Mouse (Mus musculus) hindbrain, embryonic 15.5 days (tissue): Measurements from ENCODE around the gene Tenm4. TPM values are rescaled to one million over a fixed set of nuclear protein-coding genes. Genes with fewer than 3 reads are reported as not detected.

Source experiments
- ATAC-seq: fragments of 200-750 bp; cut with Nextera tagmentation; 2 replicates; pipeline ENCODE4 v1.8.0; 2017; ENCODE audit warnings: low read depth, moderate number of reproducible peaks, moderate TSS enrichment; ENCODE audit not compliant: low FRiP score
- H3K27ac ChIP-seq: fragments of 300-500 bp; sonication (generic); replicated peaks from 2 replicates; pipeline ENCODE4 v1.5.1; 2015; ENCODE audit warnings: mild to moderate bottlenecking, inconsistent platforms
- H3K27me3 ChIP-seq: fragments of 300-500 bp; sonication (generic); 2 replicates; pipeline ENCODE4 v1.6.1; 2015; ENCODE audit warnings: control low read depth, inconsistent platforms
- H3K36me3 ChIP-seq: fragments of 300-500 bp; sonication (generic); 2 replicates; pipeline ENCODE4 v1.6.1; 2015; ENCODE audit warnings: control low read depth, inconsistent platforms
- H3K4me1 ChIP-seq: fragments of 300-500 bp; sonication (generic); replicated peaks from 2 replicates; pipeline ENCODE4 v1.6.1; 2015; ENCODE audit warnings: control low read depth, inconsistent platforms
- H3K4me2 ChIP-seq: fragments of 300-500 bp; sonication (generic); 2 replicates; pipeline ENCODE4 v1.6.1; 2015; ENCODE audit warnings: moderate library complexity, mild to moderate bottlenecking, inconsistent platforms
- H3K4me3 ChIP-seq: fragments of 300-500 bp; sonication (generic); 2 replicates; pipeline ENCODE4 v1.5.1; 2015; ENCODE audit warnings: mild to moderate bottlenecking, inconsistent platforms
- H3K9ac ChIP-seq: fragments of 300-500 bp; sonication (generic); 2 replicates; pipeline ENCODE4 v1.6.1; 2015; ENCODE audit warnings: inconsistent platforms
- H3K9me3 ChIP-seq: fragments of 300-500 bp; sonication (generic); 2 replicates; pipeline ENCODE4 v1.6.1; 2016; ENCODE audit warnings: control low read depth, inconsistent platforms
- WGBS: fragments of 180-500 bp; shearing (Covaris S2); methylation state at CpG from one replicate; pipeline ENCODE4 v1.1.7; 2015; 5-methylcytosine and 5-hydroxymethylcytosine counted together
- polyA plus RNA-seq: library from polyadenylated mRNA; unstranded; fragments of >200 nt; fragmentation: Nextera tagmentation; extraction: Ambion mirVana; gene quantifications from 2 replicates; pipeline ENCODE4 v1.2.1, GENCODE M21; 2015

Tenm4 gene
- polyA plus RNA-seq, 1 experiment from 2014 or later = 39.0 TPM

DNA sequence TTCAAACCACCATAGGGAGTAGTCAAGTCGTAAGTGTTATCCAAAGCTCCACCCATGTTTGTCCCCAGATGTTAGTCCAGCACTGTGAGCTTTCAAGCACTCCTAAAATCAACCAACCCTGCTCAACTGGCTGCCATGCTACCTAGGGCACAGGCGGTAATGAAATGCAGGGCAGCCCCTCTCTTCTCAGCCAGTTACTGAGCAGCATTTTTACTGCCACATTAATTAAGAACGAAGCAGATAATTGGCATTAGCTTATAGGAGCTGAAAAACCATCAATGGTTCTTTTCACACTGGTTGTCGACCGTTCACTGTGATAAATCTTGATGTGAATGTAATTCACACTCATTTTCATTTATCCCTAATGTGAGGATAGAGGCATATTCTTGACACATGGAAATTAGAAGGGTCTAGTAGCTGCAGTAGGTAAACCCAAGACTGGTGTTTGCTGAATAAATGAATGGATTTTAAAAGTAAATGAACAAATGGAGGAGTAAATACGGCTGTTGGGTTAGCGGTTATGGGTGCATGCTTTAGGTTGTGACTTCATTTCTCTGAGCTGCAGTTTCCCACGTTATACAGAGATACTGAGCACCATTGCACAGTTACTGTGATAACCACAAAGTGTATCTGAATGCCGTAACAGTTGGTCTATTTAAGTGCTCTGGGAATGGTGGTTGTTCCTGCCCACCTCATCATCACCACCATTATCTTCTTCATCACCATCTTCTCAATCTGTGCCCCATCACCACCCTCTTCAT is 424.7 kb downstream of the Tenm4 start:
- no peaks in the 10 kb centered on the region for H3K36me3 ChIP-seq
- no peak overlapping the region for H3K4me2 ChIP-seq
- no peaks in the 10 kb centered on the region for H3K4me1 ChIP-seq
- H3K9me3 ChIP-seq = no peaks in the 10 kb centered on the region
- H3K27ac ChIP-seq = no peak overlapping the region
- no peaks in the 10 kb centered on the region for H3K27me3 ChIP-seq
- no peak overlapping the region for H3K4me3 ChIP-seq
- ATAC-seq = 0 out of 2 replicates have a peak, but pooled peaks have one; percentile 38
- no peak overlapping the region for H3K9ac ChIP-seq
- 66% methylated on average over 9 of the region's 9 CpGs for WGBS

- no peaks in the 10 kb centered on the region for H3K9me3 ChIP-seq
- no peak for ATAC-seq
- H3K4me2 ChIP-seq = no peak overlapping the region
- no peak overlapping the region for H3K4me3 ChIP-seq
- 47% methylated on average over 9 of the region's 9 CpGs for WGBS
- no peak overlapping the region for H3K27ac ChIP-seq
- no peaks in the 10 kb centered on the region for H3K36me3 ChIP-seq
- H3K9ac ChIP-seq = no peak overlapping the region
- no peaks in the 10 kb centered on the region for H3K4me1 ChIP-seq
- H3K27me3 ChIP-seq = no peaks in the 10 kb centered on the region
Observed at GRCm38 (mm10) chr7:96596402-96597195, 425.6 kb downstream of the Tenm4 start.

DNA sequence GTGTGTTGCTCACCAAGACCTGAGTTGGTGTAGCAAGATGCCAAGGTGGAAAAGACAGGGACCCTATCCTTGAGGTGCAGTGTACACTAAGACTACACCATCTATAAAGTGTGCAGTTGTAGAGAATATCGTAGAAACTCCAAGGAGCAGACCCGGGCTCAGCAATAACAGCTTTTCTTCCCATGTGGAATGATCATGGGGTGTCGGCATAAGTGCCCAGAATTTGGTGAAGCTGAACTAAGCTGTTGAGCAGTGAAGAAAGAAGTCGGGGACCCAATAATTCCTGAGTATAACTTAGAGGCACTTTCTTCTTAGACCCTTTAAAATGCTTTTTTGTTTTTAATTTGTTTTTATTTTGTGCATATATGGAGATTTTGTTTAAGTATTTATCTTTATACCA is 426.8 kb downstream of the Tenm4 start:
- no peaks in the 10 kb centered on the region for H3K4me1 ChIP-seq
- 95% methylated on average over 4 of the region's 4 CpGs for WGBS
- H3K9ac ChIP-seq = no peak overlapping the region

DNA sequence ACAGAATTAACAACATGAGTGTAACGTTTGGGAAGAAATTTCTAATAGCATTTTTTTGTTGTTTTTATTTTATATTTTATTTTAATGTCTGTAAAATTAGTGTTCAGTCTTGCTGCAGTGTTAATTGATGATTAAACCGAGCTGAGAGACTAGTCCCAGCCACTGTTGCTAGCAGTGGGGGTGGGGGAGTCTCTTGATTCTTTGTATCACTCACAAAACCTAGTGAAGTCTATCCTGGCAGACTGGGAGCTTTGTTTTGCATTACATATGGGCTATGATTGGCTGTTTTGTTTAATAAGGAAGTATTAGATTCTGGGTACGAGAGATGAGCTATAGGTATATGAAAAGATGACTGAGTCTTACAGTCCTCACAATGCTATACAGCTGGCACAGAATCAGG is 428.0 kb downstream of the Tenm4 start:
- WGBS = 73% methylated on average over 3 of the region's 3 CpGs

More for the DNA sequence above, 426.8 kb downstream of the Tenm4 start:
- Histone ChIP-seq H3K27ac (no peak overlapping the region), H3K27me3 (no peaks in the 10 kb centered on the region), H3K36me3 (no peaks in the 10 kb centered on the region), H3K4me3 (no peak overlapping the region), H3K4me2 (no peak overlapping the region), H3K9me3 (no peaks in the 10 kb centered on the region)
- no peak for ATAC-seq

GRCm38 (mm10) chr7:96600381-96600941 is 429.4 kb downstream of the Tenm4 start:
- no peak for ATAC-seq
- Histone ChIP-seq H3K36me3 (no peaks in the 10 kb centered on the region), H3K9ac (no peak overlapping the region), H3K27ac (no peak overlapping the region), H3K9me3 (no peaks in the 10 kb centered on the region), H3K4me1 (peaks cover 8% of the 10 kb centered on the region), H3K27me3 (no peaks in the 10 kb centered on the region), H3K4me3 (no peak overlapping the region), H3K4me2 (no peak overlapping the region)
- WGBS = 62% methylated on average over 5 of the region's 5 CpGs

More for the DNA sequence above, 428.0 kb downstream of the Tenm4 start:
- H3K4me1 ChIP-seq = peaks cover 4% of the 10 kb centered on the region
- H3K27ac ChIP-seq = no peak overlapping the region
- no peaks in the 10 kb centered on the region for H3K9me3 ChIP-seq
- ATAC-seq = no peak
- H3K9ac ChIP-seq = no peak overlapping the region
- no peak overlapping the region for H3K4me3 ChIP-seq
- H3K4me2 ChIP-seq = no peak overlapping the region
- H3K27me3 ChIP-seq = no peaks in the 10 kb centered on the region
- H3K36me3 ChIP-seq = no peaks in the 10 kb centered on the region

- Histone ChIP-seq H3K9ac (no peak overlapping the region), H3K4me2 (no peak overlapping the region), H3K9me3 (no peaks in the 10 kb centered on the region), H3K4me1 (peaks cover 8% of the 10 kb centered on the region), H3K4me3 (no peak overlapping the region), H3K27ac (no peak overlapping the region), H3K36me3 (no peaks in the 10 kb centered on the region), H3K27me3 (no peaks in the 10 kb centered on the region)
- WGBS = 61% methylated on average over 3 of the region's 3 CpGs
- ATAC-seq = no peak
Observed at GRCm38 (mm10) chr7:96604091-96604745, 433.2 kb downstream of the Tenm4 start.

GRCm38 (mm10) chr7:96605316-96605715 is 434.3 kb downstream of the Tenm4 start:
- Histone ChIP-seq H3K4me3 (no peak overlapping the region), H3K27ac (no peak overlapping the region), H3K4me1 (peaks cover 16% of the 10 kb centered on the region), H3K9ac (no peak overlapping the region), H3K4me2 (no peak overlapping the region), H3K9me3 (no peaks in the 10 kb centered on the region), H3K36me3 (no peaks in the 10 kb centered on the region), H3K27me3 (no peaks in the 10 kb centered on the region)
- no peak for ATAC-seq
- WGBS = 86% methylated on average over 2 of the region's 2 CpGs

DNA sequence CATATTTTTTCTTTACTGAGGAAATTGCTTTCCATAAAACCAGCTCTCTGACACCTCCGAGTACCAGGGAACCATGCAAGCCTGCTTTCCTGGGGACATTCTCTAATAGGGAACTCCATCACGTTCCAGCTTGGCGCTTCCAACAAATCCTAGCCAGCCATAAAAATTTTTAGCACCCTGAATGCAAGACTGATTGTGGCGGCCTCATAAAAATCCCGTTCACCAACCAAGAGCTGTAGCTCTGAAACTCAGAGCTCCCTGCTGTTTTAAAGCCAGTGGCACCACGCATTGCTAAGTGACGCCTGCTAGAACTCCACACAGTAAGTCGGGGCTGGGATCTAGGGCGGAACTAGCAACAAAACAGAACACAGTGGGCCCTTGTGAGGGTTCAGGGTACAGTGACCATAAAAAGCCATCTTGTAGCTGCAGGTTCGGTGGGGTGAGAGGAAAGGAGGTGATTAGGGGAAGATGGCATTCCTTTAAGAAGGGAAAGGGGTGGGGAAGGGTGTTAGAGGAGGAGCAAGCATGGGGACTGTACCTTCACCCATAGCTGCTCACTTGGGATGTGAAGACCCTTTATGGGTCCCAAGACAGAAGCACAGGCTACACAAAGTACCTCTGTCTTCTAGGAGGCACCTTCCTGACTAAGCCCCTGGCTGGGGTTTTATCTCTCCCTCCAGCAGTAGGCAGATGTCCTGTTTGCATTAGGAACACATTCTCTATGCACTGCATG is 439.0 kb downstream of the Tenm4 start:
- H3K4me2 ChIP-seq = 0 out of 2 replicates have a peak overlapping the region, but pooled peaks have one; percentile 4
- H3K36me3 ChIP-seq = no peaks in the 10 kb centered on the region
- 48% methylated on average over 10 of the region's 10 CpGs for whole genome bisulfite sequencing
- no peak overlapping the region for H3K27ac ChIP-seq
- no peak for ATAC-seq
- no peaks in the 10 kb centered on the region for H3K27me3 ChIP-seq
- H3K9ac ChIP-seq = no peak overlapping the region
- peaks cover 8% of the 10 kb centered on the region for H3K4me1 ChIP-seq
- H3K4me3 ChIP-seq = no peak overlapping the region
- H3K9me3 ChIP-seq = no peaks in the 10 kb centered on the region

DNA sequence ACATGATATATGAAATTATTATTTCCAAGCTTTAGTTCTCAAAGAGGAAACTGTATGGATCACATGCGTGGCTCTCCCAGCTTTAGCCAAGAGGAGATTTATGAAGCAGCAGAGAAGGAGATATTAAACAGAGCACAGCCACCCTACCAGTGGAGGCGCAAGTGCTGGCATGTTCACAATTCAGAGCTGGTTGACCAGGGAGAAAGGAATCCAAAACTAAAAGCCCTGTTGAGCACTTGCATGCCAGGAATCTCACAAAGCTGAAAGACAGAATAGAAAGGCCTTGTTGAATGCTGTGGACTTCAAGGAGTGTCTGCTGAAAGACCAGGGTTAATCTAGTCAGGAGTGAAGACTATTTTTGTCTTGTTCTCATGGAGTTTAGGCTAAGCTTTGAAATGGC is 446.3 kb downstream of the Tenm4 start:
- no peaks in the 10 kb centered on the region for H3K36me3 ChIP-seq
- no peak overlapping the region for H3K4me2 ChIP-seq
- no peaks in the 10 kb centered on the region for H3K9me3 ChIP-seq
- H3K9ac ChIP-seq = no peak overlapping the region
- H3K27me3 ChIP-seq = no peaks in the 10 kb centered on the region
- no peak for ATAC-seq
- WGBS = 84% methylated on average over 2 of the region's 2 CpGs
- no peaks in the 10 kb centered on the region for H3K4me1 ChIP-seq
- no peak overlapping the region for H3K4me3 ChIP-seq
- H3K27ac ChIP-seq = no peak overlapping the region

GRCm38 (mm10) chr7:96619930-96620472 is 449.0 kb downstream of the Tenm4 start:
- H3K4me2 ChIP-seq = no peak overlapping the region
- no peak for ATAC-seq
- WGBS = 83% methylated on average over 4 of the region's 4 CpGs
- no peak overlapping the region for H3K4me3 ChIP-seq
- no peak overlapping the region for H3K9ac ChIP-seq
- no peaks in the 10 kb centered on the region for H3K4me1 ChIP-seq
- H3K9me3 ChIP-seq = no peaks in the 10 kb centered on the region
- no peak overlapping the region for H3K27ac ChIP-seq
- H3K27me3 ChIP-seq = no peaks in the 10 kb centered on the region
- no peaks in the 10 kb centered on the region for H3K36me3 ChIP-seq

GRCm38 (mm10) chr7:96626338-96626737 is 455.3 kb downstream of the Tenm4 start:
- H3K4me1 ChIP-seq = no peaks in the 10 kb centered on the region
- ATAC-seq = no peak
- no peak overlapping the region for H3K4me2 ChIP-seq
- no peak overlapping the region for H3K9ac ChIP-seq
- H3K9me3 ChIP-seq = no peaks in the 10 kb centered on the region
- H3K4me3 ChIP-seq = no peak overlapping the region
- H3K36me3 ChIP-seq = no peaks in the 10 kb centered on the region
- H3K27me3 ChIP-seq = no peaks in the 10 kb centered on the region
- no peak overlapping the region for H3K27ac ChIP-seq
- 82% methylated on average over 3 of the region's 3 CpGs for whole genome bisulfite sequencing
